Mouse (Mus musculus) brain, embryonic 14.5 days (tissue): ENCODE measurements around the gene Ccdc120.

ENCODE experiments used
- CTCF ChIP-seq: fragments of 200-500 bp; IDR thresholded peaks from 2 replicates; pipeline ENCODE4 v1.5.1; 2012; ENCODE audit warnings: inconsistent platforms, mild to moderate bottlenecking, moderate library complexity, borderline replicate concordance; ENCODE audit not compliant: insufficient read depth, insufficient read length; ENCODE audit errors: extremely low read depth
- POLR2A ChIP-seq: fragments of 200-500 bp; IDR thresholded peaks from 2 replicates; pipeline ENCODE4 v1.6.1; 2012; ENCODE audit warnings: mild to moderate bottlenecking, inconsistent platforms, borderline replicate concordance; ENCODE audit not compliant: poor library complexity, insufficient read depth, insufficient read length, severe bottlenecking; ENCODE audit errors: extremely low read depth

DNA sequence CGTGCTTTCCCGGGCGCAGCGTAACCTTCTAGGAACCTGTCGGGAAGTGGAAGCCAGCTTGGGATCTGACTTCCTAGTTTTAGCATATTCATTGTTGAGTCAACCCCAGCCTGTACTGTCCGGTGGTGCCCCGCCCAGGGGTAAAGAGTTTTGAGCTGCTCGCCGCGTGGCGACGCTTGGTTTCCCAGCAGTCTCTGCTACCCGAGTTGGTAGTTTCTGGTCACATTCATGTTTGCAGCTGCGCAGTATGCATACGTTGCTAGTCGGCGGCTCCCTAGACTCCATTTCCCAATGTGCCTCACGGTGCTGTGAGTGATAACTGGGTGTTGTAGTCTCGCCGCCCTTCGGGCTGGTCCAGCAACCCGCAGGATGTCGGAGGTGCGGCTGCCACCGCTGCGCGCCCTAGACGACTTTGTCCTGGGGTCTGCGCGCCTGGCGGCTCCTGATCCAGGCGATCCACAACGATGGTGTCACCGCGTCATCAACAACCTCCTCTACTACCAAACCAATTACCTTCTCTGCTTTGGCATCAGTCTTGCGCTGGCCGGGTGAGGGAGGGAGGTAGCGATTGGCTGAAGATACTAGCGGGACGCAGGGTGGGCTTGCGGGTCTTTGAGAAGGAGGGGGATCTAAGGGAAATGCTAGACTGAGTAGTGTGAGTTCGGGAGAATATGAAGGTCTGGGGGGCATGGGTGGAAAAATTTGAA, 22.3 kb downstream of the Ccdc120 start, which contains the start of gene Praf2:
- TF ChIP-seq CTCF = no peak
- TF ChIP-seq POLR2A = no peak
